Mouse (Mus musculus): ENCODE results near the gene Pcbp3. TPM values are rescaled to one million over a fixed set of nuclear protein-coding genes. Genes with fewer than 3 reads are reported as not detected.

Pcbp3 gene
- polyA plus RNA-seq, 1 experiment = 0.32 TPM

GRCm38 (mm10) chr10:76941038-76941437 is 20.6 kb downstream of the Pcbp3 start:
- TF ChIP-seq GATA1 (IDR thresholded peaks at IDR 0.05; ENCODE audit: low read length) = no peak
- Histone ChIP-seq H3K9me3 (ENCODE audit: control insufficient read depth, low read length) (no peaks in the 10 kb centered on the region), H3K27me3 (ENCODE audit: control insufficient read depth) (no peaks in the 10 kb centered on the region), H3K36me3 (ENCODE audit: control insufficient read depth) (no peaks in the 10 kb centered on the region), H3K4me3 (replicated peaks) (no peak overlapping the region), H3K4me1 (ENCODE audit: control insufficient read depth) (peaks cover 2% of the 10 kb centered on the region; the same call in 1 of the 2 replicates)

DNA sequence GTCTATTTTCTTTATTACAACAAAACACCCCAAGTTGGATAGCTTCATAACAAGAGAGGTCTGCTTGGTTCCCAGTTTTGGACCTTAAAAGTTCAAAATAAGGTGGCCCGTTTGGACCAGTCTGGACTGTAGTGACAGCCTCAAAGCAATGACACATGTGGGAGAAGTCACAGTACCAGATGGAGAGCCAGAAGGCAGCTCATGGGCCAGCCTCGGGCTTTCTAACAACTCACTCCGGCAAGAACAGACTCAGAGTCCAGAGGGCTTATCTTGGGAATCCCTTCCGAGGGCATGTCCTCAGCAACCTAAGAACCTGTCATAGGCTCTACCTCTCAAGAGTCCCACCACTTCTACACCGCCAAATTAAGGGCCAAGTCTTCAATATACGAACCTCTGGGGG is 24.9 kb downstream of the Pcbp3 start:
- Histone ChIP-seq H3K4me1 (ENCODE audit: control insufficient read depth) (peaks cover 2% of the 10 kb centered on the region; the same call in 1 of the 2 replicates), H3K27me3 (ENCODE audit: control insufficient read depth) (no peaks in the 10 kb centered on the region), H3K4me3 (replicated peaks) (no peak overlapping the region), H3K36me3 (ENCODE audit: control insufficient read depth) (no peaks in the 10 kb centered on the region), H3K9me3 (ENCODE audit: control insufficient read depth, low read length) (no peaks in the 10 kb centered on the region)
- TF ChIP-seq GATA1 (IDR thresholded peaks at IDR 0.05; ENCODE audit: low read length) (no peak), TAL1 (IDR thresholded peaks at IDR 0.05; ENCODE audit: low read length) (no peak)

- H3K36me3 ChIP-seq (ENCODE audit: control insufficient read depth) = no peaks in the 10 kb centered on the region
- no peaks in the 10 kb centered on the region for H3K4me1 ChIP-seq (ENCODE audit: control insufficient read depth)
- H3K27me3 ChIP-seq (ENCODE audit: control insufficient read depth) = no peaks in the 10 kb centered on the region
- TF ChIP-seq GATA1 (IDR thresholded peaks at IDR 0.05; ENCODE audit: low read length) (no peak), TAL1 (IDR thresholded peaks at IDR 0.05; ENCODE audit: low read length) (no peak)
- H3K9me3 ChIP-seq (ENCODE audit: control insufficient read depth, low read length) = no peaks in the 10 kb centered on the region
- H3K4me3 ChIP-seq (replicated peaks) = no peak overlapping the region
Observed at GRCm38 (mm10) chr10:76934805-76935204, 26.9 kb downstream of the Pcbp3 start.

GRCm38 (mm10) chr10:76931794-76932193 is 29.9 kb downstream of the Pcbp3 start:
- TF ChIP-seq GATA1 (IDR thresholded peaks at IDR 0.05; ENCODE audit: low read length) = no peak
- no peak for TF ChIP-seq TAL1 (IDR thresholded peaks at IDR 0.05; ENCODE audit: low read length)

GRCm38 (mm10) chr10:76931122-76931521 is 30.6 kb downstream of the Pcbp3 start:
- Histone ChIP-seq H3K27me3 (ENCODE audit: control insufficient read depth) (no peaks in the 10 kb centered on the region), H3K4me1 (ENCODE audit: control insufficient read depth) (no peaks in the 10 kb centered on the region), H3K9me3 (ENCODE audit: control insufficient read depth, low read length) (no peaks in the 10 kb centered on the region), H3K4me3 (replicated peaks) (no peak overlapping the region), H3K36me3 (ENCODE audit: control insufficient read depth) (no peaks in the 10 kb centered on the region)
- no peak for TF ChIP-seq GATA1 (IDR thresholded peaks at IDR 0.05; ENCODE audit: low read length)
- TF ChIP-seq TAL1 (IDR thresholded peaks at IDR 0.05; ENCODE audit: low read length) = no peak

More at GRCm38 (mm10) chr10:76931794-76932193, 29.9 kb downstream of the Pcbp3 start:
- H3K36me3 ChIP-seq (ENCODE audit: control insufficient read depth) = no peaks in the 10 kb centered on the region
- H3K27me3 ChIP-seq (ENCODE audit: control insufficient read depth) = no peaks in the 10 kb centered on the region
- H3K9me3 ChIP-seq (ENCODE audit: control insufficient read depth, low read length) = no peaks in the 10 kb centered on the region
- H3K4me1 ChIP-seq (ENCODE audit: control insufficient read depth) = no peaks in the 10 kb centered on the region
- H3K4me3 ChIP-seq (replicated peaks) = no peak overlapping the region

DNA sequence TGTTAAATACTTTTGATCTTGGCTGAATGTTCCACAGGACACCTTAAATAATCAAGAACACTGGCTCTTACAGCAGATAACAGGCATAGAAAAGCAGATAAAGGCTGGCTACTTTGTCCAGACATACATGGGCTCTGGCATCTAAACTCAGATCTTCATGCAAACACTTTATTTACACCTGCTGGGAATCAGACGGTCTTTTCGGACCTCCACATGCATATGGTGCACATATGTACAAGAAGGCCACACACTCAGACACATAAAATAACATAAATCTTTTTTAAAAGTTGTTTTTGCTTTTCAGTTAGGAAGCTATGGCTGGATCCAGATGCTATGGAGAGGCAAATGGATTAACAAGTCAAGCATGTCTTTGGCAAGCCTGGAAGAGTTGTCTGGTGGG is 37.2 kb downstream of the Pcbp3 start:
- TF ChIP-seq GATA1 (IDR thresholded peaks at IDR 0.05; ENCODE audit: low read length) (no peak), TAL1 (IDR thresholded peaks at IDR 0.05; ENCODE audit: low read length) (no peak)
- Histone ChIP-seq H3K4me1 (ENCODE audit: control insufficient read depth) (no peaks in the 10 kb centered on the region), H3K4me3 (replicated peaks) (no peak overlapping the region)

GRCm38 (mm10) chr10:76918086-76918485 is 43.6 kb downstream of the Pcbp3 start:
- H3K36me3 ChIP-seq (ENCODE audit: control insufficient read depth) = no peaks in the 10 kb centered on the region
- peaks cover 3% of the 10 kb centered on the region for H3K9me3 ChIP-seq (ENCODE audit: control insufficient read depth, low read length)
- no peak overlapping the region for H3K4me3 ChIP-seq (replicated peaks)
- no peaks in the 10 kb centered on the region for H3K4me1 ChIP-seq (ENCODE audit: control insufficient read depth)
- TF ChIP-seq GATA1 (IDR thresholded peaks at IDR 0.05; ENCODE audit: low read length) = no peak
- TF ChIP-seq TAL1 (IDR thresholded peaks at IDR 0.05; ENCODE audit: low read length) = no peak
- H3K27me3 ChIP-seq (ENCODE audit: control insufficient read depth) = no peaks in the 10 kb centered on the region

More for the DNA sequence above, 37.2 kb downstream of the Pcbp3 start:
- no peaks in the 10 kb centered on the region for H3K27me3 ChIP-seq (ENCODE audit: control insufficient read depth)
- H3K36me3 ChIP-seq (ENCODE audit: control insufficient read depth) = no peaks in the 10 kb centered on the region
- no peaks in the 10 kb centered on the region; the same call in 1 of the 2 replicates for H3K9me3 ChIP-seq (ENCODE audit: control insufficient read depth, low read length)

DNA sequence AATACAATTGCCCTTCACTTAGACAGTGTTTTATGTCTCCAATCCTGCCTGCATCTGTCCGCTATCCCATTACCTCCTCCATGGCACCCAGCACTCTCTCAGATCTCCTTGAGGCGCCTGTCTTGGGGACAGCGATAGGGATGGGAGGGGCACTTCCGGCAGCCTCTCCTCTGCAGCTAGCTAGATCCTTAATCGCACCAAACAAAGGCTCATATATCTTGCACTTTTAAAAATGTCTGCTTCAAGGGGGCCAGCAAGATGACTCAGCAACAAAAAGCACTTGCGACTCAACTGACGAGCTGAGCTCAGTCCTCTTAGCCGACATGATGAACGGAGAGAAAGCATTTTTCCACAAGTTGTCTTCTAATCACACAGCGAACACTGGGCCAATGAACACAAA is 55.3 kb downstream of the Pcbp3 start:
- peak overlapping the region; percentile 53 for H3K4me3 ChIP-seq (replicated peaks)
- no peak for TF ChIP-seq GATA1 (IDR thresholded peaks at IDR 0.05; ENCODE audit: low read length)
- no peak for TF ChIP-seq TAL1 (IDR thresholded peaks at IDR 0.05; ENCODE audit: low read length)
- H3K9me3 ChIP-seq (ENCODE audit: control insufficient read depth, low read length) = no peaks in the 10 kb centered on the region
- H3K36me3 ChIP-seq (ENCODE audit: control insufficient read depth) = no peaks in the 10 kb centered on the region
- peaks cover 46% of the 10 kb centered on the region for H3K4me1 ChIP-seq (ENCODE audit: control insufficient read depth)
- no peaks in the 10 kb centered on the region for H3K27me3 ChIP-seq (ENCODE audit: control insufficient read depth)

DNA sequence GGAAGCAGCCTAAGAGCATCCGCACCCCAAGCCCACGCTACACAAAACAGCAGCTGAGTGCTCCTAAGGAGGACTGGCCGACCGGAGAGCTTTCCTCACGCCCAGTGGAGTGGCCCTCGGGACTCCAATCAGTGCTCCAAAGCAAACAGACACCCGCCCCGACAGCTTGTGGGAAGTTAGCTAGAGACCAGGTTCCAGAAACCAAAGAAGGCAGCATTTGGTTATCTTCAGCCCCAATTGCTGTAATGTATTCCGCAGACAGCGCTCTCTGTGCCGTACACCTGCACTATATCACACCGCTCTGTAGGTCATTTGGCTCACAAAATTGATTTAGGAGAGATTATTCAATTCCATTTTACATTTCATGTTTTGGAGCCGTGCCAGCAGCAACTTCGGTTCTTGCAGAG is 55.7 kb downstream of the Pcbp3 start:
- Histone ChIP-seq H3K4me3 (replicated peaks) (peak overlapping the region; percentile 53), H3K36me3 (ENCODE audit: control insufficient read depth) (no peaks in the 10 kb centered on the region), H3K27me3 (ENCODE audit: control insufficient read depth) (no peaks in the 10 kb centered on the region), H3K4me1 (ENCODE audit: control insufficient read depth) (peaks cover 46% of the 10 kb centered on the region), H3K9me3 (ENCODE audit: control insufficient read depth, low read length) (no peaks in the 10 kb centered on the region)
- TF ChIP-seq GATA1 (IDR thresholded peaks at IDR 0.05; ENCODE audit: low read length) (no peak), TAL1 (IDR thresholded peaks at IDR 0.05; ENCODE audit: low read length) (no peak)

DNA sequence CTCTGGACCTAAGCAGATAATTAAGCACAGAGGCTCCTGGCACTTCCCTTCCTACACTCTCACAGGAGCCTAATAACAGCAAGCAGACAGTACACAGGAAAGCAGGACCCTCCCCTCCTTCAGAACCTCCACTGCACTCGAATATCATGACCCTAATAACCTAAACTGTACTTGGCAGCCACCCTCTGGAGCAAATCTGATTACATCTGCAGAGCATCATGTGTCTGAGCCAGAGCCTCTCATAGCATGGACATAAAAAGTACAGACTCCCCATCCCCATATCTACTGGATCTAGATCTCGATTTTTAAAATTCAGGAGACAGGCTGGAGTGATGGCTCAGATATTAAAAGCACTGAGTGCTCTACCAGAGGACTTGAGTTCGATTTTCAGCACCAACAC is 58.0 kb downstream of the Pcbp3 start:
- no peak overlapping the region for H3K4me3 ChIP-seq (replicated peaks)
- H3K9me3 ChIP-seq (ENCODE audit: control insufficient read depth, low read length) = no peaks in the 10 kb centered on the region
- no peak for TF ChIP-seq TAL1 (IDR thresholded peaks at IDR 0.05; ENCODE audit: low read length)
- no peak for TF ChIP-seq GATA1 (IDR thresholded peaks at IDR 0.05; ENCODE audit: low read length)
- peaks cover 47% of the 10 kb centered on the region for H3K4me1 ChIP-seq (ENCODE audit: control insufficient read depth)
- no peaks in the 10 kb centered on the region for H3K36me3 ChIP-seq (ENCODE audit: control insufficient read depth)
- H3K27me3 ChIP-seq (ENCODE audit: control insufficient read depth) = no peaks in the 10 kb centered on the region

All from erythroblast, embryonic 14.5 days (primary cell).